Mouse (Mus musculus) intestine, embryonic 16.5 days (tissue): ENCODE data around the gene Npepps. TPM values are rescaled to one million over a fixed set of nuclear protein-coding genes. Genes with fewer than 3 reads are reported as not detected.
A peak's percentile ranks its signal among the peaks of the same experiment; 100 is the strongest.
"Not testable (repeated sequence)": the region's sequence is repeated elsewhere in the genome, so short reads cannot be mapped to it uniquely, and the experiment has no call there.

ENCODE experiments used
- ATAC-seq: fragments of 200-750 bp; cut with Nextera tagmentation; 2 replicates; pipeline ENCODE4 v1.8.0; 2017; ENCODE audit warnings: moderate TSS enrichment, moderate library complexity
- H3K27ac ChIP-seq: fragments of 300-500 bp; sonication (generic); 2 replicates; pipeline ENCODE4 v1.5.1; 2014; ENCODE audit warnings: mild to moderate bottlenecking, low read length
- H3K27me3 ChIP-seq: fragments of 300-500 bp; sonication (generic); replicated peaks from 2 replicates; pipeline ENCODE4 v1.6.1; 2014; ENCODE audit warnings: low read length, control low read depth, mixed read lengths; ENCODE audit not compliant: control insufficient read depth, insufficient read depth
- H3K36me3 ChIP-seq: fragments of 300-500 bp; sonication (generic); 2 replicates; pipeline ENCODE4 v1.6.1; 2014; ENCODE audit warnings: low read length, control low read depth; ENCODE audit not compliant: control insufficient read depth, insufficient read depth
- H3K4me1 ChIP-seq: fragments of 300-500 bp; sonication (generic); 2 replicates; pipeline ENCODE4 v1.6.1; 2014; ENCODE audit warnings: low read length, control low read depth, mixed read lengths; ENCODE audit not compliant: control insufficient read depth, insufficient read depth
- H3K4me2 ChIP-seq: fragments of 300-500 bp; sonication (generic); 2 replicates; pipeline ENCODE4 v1.6.1; 2014; ENCODE audit warnings: low read depth, low read length, control low read depth
- H3K4me3 ChIP-seq: fragments of 300-500 bp; sonication (generic); 2 replicates; pipeline ENCODE4 v1.5.1; 2014; ENCODE audit warnings: mild to moderate bottlenecking, low read length
- H3K9ac ChIP-seq: fragments of 300-500 bp; sonication (generic); 2 replicates; pipeline ENCODE4 v1.6.1; 2014; ENCODE audit warnings: low read depth, low read length
- H3K9me3 ChIP-seq: fragments of 300-500 bp; sonication (generic); 2 replicates; pipeline ENCODE4 v1.6.1; 2016; ENCODE audit warnings: low read length, control low read depth; ENCODE audit not compliant: control insufficient read depth
- WGBS: fragments of 180-500 bp; shearing (Covaris S2); extraction: QIAGEN DNeasy Blood & Tissue Kit; methylation state at CpG from one replicate; pipeline ENCODE4 v1.1.7; 2014; 5-methylcytosine and 5-hydroxymethylcytosine counted together
- polyA plus RNA-seq: library from polyadenylated mRNA; unstranded; fragments of >200 nt; fragmentation: Nextera tagmentation; extraction: Ambion mirVana; gene quantifications from 2 replicates; pipeline ENCODE4 v1.2.1, GENCODE M21; 2015

The Npepps gene
- polyA plus RNA-seq, 1 experiment from 2014 or later, result 95.7 TPM

DNA sequence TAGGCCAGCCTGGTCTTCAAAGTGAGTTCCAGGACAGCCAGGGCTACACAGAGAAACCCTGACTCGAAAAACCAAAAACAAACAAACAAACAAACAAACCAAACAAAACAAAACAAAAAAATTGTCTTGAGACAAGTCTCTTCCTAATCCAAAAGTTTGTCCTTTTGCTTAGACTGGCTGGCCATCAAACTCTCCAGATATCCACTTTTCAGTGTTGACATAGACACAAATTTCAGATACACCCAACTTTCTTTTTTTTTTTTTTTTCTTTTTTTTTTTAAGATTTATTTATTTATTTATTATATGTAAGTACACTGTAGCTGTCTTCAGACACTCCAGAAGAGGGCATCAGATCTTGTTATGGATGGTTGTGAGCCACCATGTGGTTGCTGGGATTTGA lies 32.4 kb upstream of the Npepps start:
- H3K4me1 ChIP-seq, result peaks cover 20% of the 10 kb centered on the region
- not testable (repeated sequence) for H3K36me3 ChIP-seq, H3K9me3 ChIP-seq, H3K4me2 ChIP-seq, H3K9ac ChIP-seq, H3K27me3 ChIP-seq, H3K4me3 ChIP-seq, H3K27ac ChIP-seq, ATAC-seq
- 69% methylated on average over 1 of the region's 1 CpGs for whole genome bisulfite sequencing

- H3K9me3 ChIP-seq, result no peaks in the 10 kb centered on the region
- no peak for ATAC-seq
- H3K4me3 ChIP-seq, result peak overlapping the region; percentile 27
- no peaks in the 10 kb centered on the region for H3K36me3 ChIP-seq
- H3K4me1 ChIP-seq, result peaks cover 15% of the 10 kb centered on the region
- 6% methylated on average over 18 of the region's 18 CpGs for WGBS
- H3K9ac ChIP-seq, result peak overlapping the region; percentile 63
- H3K27ac ChIP-seq, result peak overlapping the region; percentile 75
- peak overlapping the region; percentile 91 for H3K4me2 ChIP-seq
- H3K27me3 ChIP-seq, result no peaks in the 10 kb centered on the region
These were observed 30.6 kb upstream of the Npepps start for GRCm38 (mm10) chr11:97310895-97311631.

- Histone ChIP-seq H3K4me3 (peak overlapping the region; percentile 54), H3K9ac (peak overlapping the region; percentile 74), H3K36me3 (no peaks in the 10 kb centered on the region), H3K4me1 (peaks cover 15% of the 10 kb centered on the region), H3K27ac (peak overlapping the region; percentile 90), H3K9me3 (no peaks in the 10 kb centered on the region), H3K27me3 (no peaks in the 10 kb centered on the region), H3K4me2 (peak overlapping the region; percentile 91)
- ATAC-seq, result peak; percentile 67
- WGBS, result 1% methylated on average over 25 of the region's 25 CpGs
These were observed 29.6 kb upstream of the Npepps start for GRCm38 (mm10) chr11:97309911-97310571.

- H3K4me3 ChIP-seq, result peak overlapping the region; percentile 54
- peaks cover 15% of the 10 kb centered on the region for H3K4me1 ChIP-seq
- ATAC-seq, result peak; percentile 83
- H3K4me2 ChIP-seq, result peak overlapping the region; percentile 91
- no peaks in the 10 kb centered on the region for H3K27me3 ChIP-seq
- no peaks in the 10 kb centered on the region for H3K9me3 ChIP-seq
- H3K27ac ChIP-seq, result peak overlapping the region; percentile 90
- 3% methylated on average over 9 of the region's 9 CpGs for WGBS
- peak overlapping the region; percentile 74 for H3K9ac ChIP-seq
- H3K36me3 ChIP-seq, result no peaks in the 10 kb centered on the region
These were observed 29.0 kb upstream of the Npepps start for GRCm38 (mm10) chr11:97309451-97309836.

DNA sequence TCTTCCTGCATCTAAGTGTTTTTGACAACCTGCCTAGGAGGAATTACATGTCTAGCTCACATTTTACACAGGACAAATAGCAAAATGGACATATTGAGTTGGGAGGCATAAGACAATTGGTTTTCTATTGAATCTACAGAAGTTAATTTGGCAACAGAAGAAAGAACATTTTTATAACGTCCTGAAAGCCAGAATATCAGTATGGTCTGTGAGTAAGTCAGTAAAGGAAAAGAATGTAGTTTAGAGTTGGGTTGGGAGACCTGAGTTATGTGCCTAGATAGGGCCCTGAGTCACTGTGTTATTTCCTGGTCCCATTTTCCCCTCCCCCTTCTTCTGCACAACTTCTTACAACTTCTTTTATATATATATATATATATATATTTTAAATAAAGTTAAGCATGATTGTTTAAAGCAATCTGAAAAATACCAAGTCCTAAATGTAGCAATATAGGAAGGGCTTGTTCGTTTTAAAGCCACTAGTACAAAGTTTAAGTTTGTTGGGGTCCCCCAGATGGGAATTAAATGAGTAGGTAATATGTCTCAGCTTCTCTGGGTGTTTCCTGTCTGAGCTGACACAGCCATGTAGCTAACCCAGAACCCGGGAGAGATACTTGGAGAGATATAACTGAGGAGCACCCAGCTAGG lies 28.5 kb upstream of the Npepps start:
- 33% methylated on average over 3 of the region's 3 CpGs for WGBS
- H3K9ac ChIP-seq, result peak overlapping the region; percentile 74
- H3K9me3 ChIP-seq, result no peaks in the 10 kb centered on the region
- no peak for ATAC-seq
- peak overlapping the region; percentile 91 for H3K4me2 ChIP-seq
- no peaks in the 10 kb centered on the region for H3K36me3 ChIP-seq
- H3K27me3 ChIP-seq, result no peaks in the 10 kb centered on the region
- peak overlapping the region; percentile 90 for H3K27ac ChIP-seq
- H3K4me3 ChIP-seq, result peak overlapping the region; percentile 54
- H3K4me1 ChIP-seq, result peaks cover 15% of the 10 kb centered on the region

- H3K9me3 ChIP-seq, result no peaks in the 10 kb centered on the region
- WGBS, result 94% methylated on average over 11 of the region's 11 CpGs
These were observed 27.0 kb upstream of the Npepps start for GRCm38 (mm10) chr11:97307294-97308069.

GRCm38 (mm10) chr11:97304631-97305030 lies 24.2 kb upstream of the Npepps start:
- 40% methylated on average over 5 of the region's 5 CpGs for WGBS
- H3K4me2 ChIP-seq, result no peak overlapping the region
- H3K9ac ChIP-seq, result no peak overlapping the region
- peaks cover 15% of the 10 kb centered on the region for H3K4me1 ChIP-seq
- no peak overlapping the region for H3K4me3 ChIP-seq
- 0 out of 2 replicates have a peak, but pooled peaks have one; percentile 12 for ATAC-seq
- H3K27ac ChIP-seq, result no peak overlapping the region
- H3K27me3 ChIP-seq, result no peaks in the 10 kb centered on the region
- no peaks in the 10 kb centered on the region for H3K36me3 ChIP-seq
- H3K9me3 ChIP-seq, result no peaks in the 10 kb centered on the region

More at GRCm38 (mm10) chr11:97307294-97308069, 27.0 kb upstream of the Npepps start:
- Histone ChIP-seq H3K4me1 (peaks cover 20% of the 10 kb centered on the region), H3K4me3 (no peak overlapping the region), H3K27ac (no peak overlapping the region), H3K27me3 (no peaks in the 10 kb centered on the region), H3K9ac (no peak overlapping the region), H3K4me2 (no peak overlapping the region), H3K36me3 (no peaks in the 10 kb centered on the region)
- no peak for ATAC-seq

DNA sequence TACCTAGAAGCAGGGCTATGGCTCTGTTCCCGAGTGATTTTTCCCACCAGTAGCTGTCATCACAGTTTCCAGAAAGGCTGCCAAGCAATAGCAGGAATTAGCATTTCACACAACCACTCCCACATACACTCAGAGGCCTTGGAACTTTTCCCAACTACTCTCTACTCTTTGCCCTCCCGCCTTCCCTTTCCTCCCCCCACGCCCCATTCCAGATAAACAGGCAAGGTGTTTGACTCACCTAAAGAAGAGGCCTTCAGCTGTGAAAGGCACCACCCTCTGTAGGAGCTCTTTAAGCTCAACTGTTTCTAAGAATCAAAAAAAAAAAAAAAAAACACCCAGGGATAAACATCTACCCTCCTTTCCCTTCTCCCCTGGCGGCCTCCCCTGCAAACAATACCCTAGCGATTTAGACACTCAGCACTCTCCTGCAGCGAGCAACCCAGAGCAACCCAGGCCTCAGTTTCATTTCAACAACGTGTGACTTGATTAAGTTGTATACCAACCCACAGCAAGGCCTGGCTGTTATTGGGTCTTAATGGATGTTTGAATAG lies 21.9 kb upstream of the Npepps start:
- Histone ChIP-seq H3K4me3 (no peak overlapping the region), H3K4me1 (peaks cover 10% of the 10 kb centered on the region; the same call in 1 of the 2 replicates), H3K4me2 (peak overlapping the region; percentile 17; the same call in 1 of the 2 replicates), H3K27me3 (no peaks in the 10 kb centered on the region), H3K36me3 (no peaks in the 10 kb centered on the region), H3K9ac (no peak overlapping the region), H3K27ac (peak overlapping the region; percentile 78), H3K9me3 (no peaks in the 10 kb centered on the region)
- peak; percentile 88 for ATAC-seq
- WGBS, result 18% methylated on average over 7 of the region's 7 CpGs
